Mouse (Mus musculus) 3T3-L1 (cell line): ENCODE data around the gene Fam19a2.

Experiments used
- DNase-seq: peaks from one replicate; pipeline ENCODE4 v3.0.0-alpha.2; 2015; ENCODE audit warnings: low read depth, low spot score

Gene Fam19a2

GRCm38 (mm10) chr10:123263876-123264309, at the start of gene Fam19a2:
Fam19a2 (plus strand) TSS chr10:123263996.
- DNase-seq, result peak; percentile 86

- DNase-seq, result no peak
Observed at GRCm38 (mm10) chr10:123222785-123223184, 41.0 kb upstream of the Fam19a2 start.

GRCm38 (mm10) chr10:123229420-123229819, 34.4 kb upstream of the Fam19a2 start:
- no peak for DNase-seq

GRCm38 (mm10) chr10:123248063-123248462, 15.7 kb upstream of the Fam19a2 start:
- no peak for DNase-seq

GRCm38 (mm10) chr10:123251904-123252303, 11.9 kb upstream of the Fam19a2 start:
- no peak for DNase-seq

GRCm38 (mm10) chr10:123254299-123254698, 9.5 kb upstream of the Fam19a2 start:
- DNase-seq, result peak; percentile 61

- DNase-seq, result peak; percentile 35
Observed at GRCm38 (mm10) chr10:123255674-123256348, 8.0 kb upstream of the Fam19a2 start.

- no peak for DNase-seq
Observed at GRCm38 (mm10) chr10:123264461-123265191, 830 bp downstream of the Fam19a2 start.

GRCm38 (mm10) chr10:123265241-123265790, 1.5 kb downstream of the Fam19a2 start:
- DNase-seq, result no peak

- peak; percentile 76 for DNase-seq
Observed at GRCm38 (mm10) chr10:123268568-123268967, 4.8 kb downstream of the Fam19a2 start.

GRCm38 (mm10) chr10:123274554-123274953, 10.8 kb downstream of the Fam19a2 start:
- no peak for DNase-seq

GRCm38 (mm10) chr10:123307300-123307699, 43.5 kb downstream of the Fam19a2 start:
- no peak for DNase-seq

GRCm38 (mm10) chr10:123326271-123326670, 62.5 kb downstream of the Fam19a2 start:
- no peak for DNase-seq

GRCm38 (mm10) chr10:123341280-123341679, 77.5 kb downstream of the Fam19a2 start:
- peak; percentile 5 for DNase-seq

- DNase-seq, result peak; percentile 31
Observed at GRCm38 (mm10) chr10:123342591-123343236, 78.9 kb downstream of the Fam19a2 start.

GRCm38 (mm10) chr10:123346301-123346700, 82.5 kb downstream of the Fam19a2 start:
- DNase-seq, result no peak

- DNase-seq, result no peak
Observed at GRCm38 (mm10) chr10:123353667-123354066, 89.9 kb downstream of the Fam19a2 start.

- no peak for DNase-seq
Observed at GRCm38 (mm10) chr10:123357010-123357409, 93.2 kb downstream of the Fam19a2 start.

- DNase-seq, result no peak
Observed at GRCm38 (mm10) chr10:123360492-123360891, 96.7 kb downstream of the Fam19a2 start.

GRCm38 (mm10) chr10:123364628-123365027, 100.8 kb downstream of the Fam19a2 start:
- no peak for DNase-seq

- DNase-seq, result no peak
Observed at GRCm38 (mm10) chr10:123367152-123367864, 103.5 kb downstream of the Fam19a2 start.
